Mouse (Mus musculus) thymus, adult 2 months (tissue): ENCODE results near the gene St3gal6. TPM values are rescaled to one million over a fixed set of nuclear protein-coding genes. Genes with fewer than 3 reads are reported as not detected.
A peak's percentile ranks its signal among the peaks of the same experiment; 100 is the strongest.

ENCODE experiments used
- DNase-seq: peaks from one replicate; pipeline ENCODE4 v3.0.0; 2021
- H3K27ac ChIP-seq: fragments of 200-500 bp; 2 replicates; pipeline ENCODE4 v1.5.1; 2012; ENCODE audit warnings: low read length, control low read depth; ENCODE audit not compliant: control insufficient read depth, insufficient read depth
- H3K27me3 ChIP-seq: fragments of 200-500 bp; 2 replicates; pipeline ENCODE4 v1.6.1; 2012; ENCODE audit warnings: mild to moderate bottlenecking, low read length, moderate library complexity, mixed read lengths; ENCODE audit not compliant: control insufficient read depth, insufficient read depth
- H3K36me3 ChIP-seq: fragments of 200-500 bp; 2 replicates; pipeline ENCODE4 v1.6.1; 2012; ENCODE audit warnings: mild to moderate bottlenecking, low read length, moderate library complexity; ENCODE audit not compliant: control insufficient read depth, insufficient read depth
- H3K4me1 ChIP-seq: fragments of 200-500 bp; replicated peaks from 2 replicates; pipeline ENCODE4 v1.6.1; 2012; ENCODE audit warnings: low read length; ENCODE audit not compliant: control insufficient read depth, insufficient read depth
- H3K4me3 ChIP-seq: fragments of 200-500 bp; 2 replicates; pipeline ENCODE4 v1.5.1; 2012; ENCODE audit warnings: mild to moderate bottlenecking, low read length, control low read depth, moderate library complexity; ENCODE audit not compliant: control insufficient read depth, insufficient read depth
- CTCF ChIP-seq: fragments of 200-500 bp; IDR thresholded peaks from 2 replicates; pipeline ENCODE4 v1.5.1; 2012; ENCODE audit warnings: mild to moderate bottlenecking, control low read depth, low read length, moderate library complexity, borderline replicate concordance; ENCODE audit not compliant: control insufficient read depth, poor library complexity, insufficient read depth; ENCODE audit errors: extremely low read depth
- POLR2A ChIP-seq: fragments of 200-500 bp; IDR thresholded peaks from 2 replicates; pipeline ENCODE4 v1.6.1; 2012; ENCODE audit warnings: mild to moderate bottlenecking, low read length, control low read depth, moderate library complexity; ENCODE audit not compliant: control insufficient read depth, poor library complexity, insufficient read depth; ENCODE audit errors: extremely low read depth
- WGBS: fragments of 180-500 bp; shearing (Covaris S2); methylation state at CpG from one replicate; pipeline ENCODE4 v1.1.7; 2018; 5-methylcytosine and 5-hydroxymethylcytosine counted together
- polyA plus RNA-seq: library from polyadenylated mRNA; depleted of rRNA; stranded (reverse); fragments of >200 nt; gene quantifications from 2 replicates; pipeline ENCODE4 v1.2.3, GENCODE M21; 2012

St3gal6 gene
- polyA plus RNA-seq, 1 experiment = 21.8 TPM

DNA sequence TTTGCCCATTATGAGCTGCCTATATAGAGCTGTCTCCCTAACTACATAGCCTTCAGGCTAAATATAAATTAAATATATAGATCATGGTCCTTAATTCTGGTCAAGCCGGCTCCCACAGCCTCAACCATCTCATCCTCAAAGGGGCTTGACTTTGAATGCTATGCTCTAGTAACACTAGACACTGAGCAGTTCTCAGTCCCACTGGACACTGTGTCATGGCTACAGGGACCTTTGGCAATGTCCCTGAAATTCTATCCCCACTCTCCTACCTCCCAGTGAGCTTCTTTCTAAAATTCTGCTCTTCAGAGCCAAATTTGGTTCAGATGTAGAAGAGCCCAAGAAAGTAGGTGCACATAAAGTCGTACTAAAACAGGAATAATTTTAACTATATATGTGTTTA lies 7.9 kb downstream of the St3gal6 start:
- peaks cover 10% of the 10 kb centered on the region for H3K4me1 ChIP-seq
- DNase-seq = no peak
- no peak overlapping the region for H3K4me3 ChIP-seq
- H3K36me3 ChIP-seq = no peaks in the 10 kb centered on the region
- TF ChIP-seq CTCF (no peak), POLR2A (no peak)
- WGBS = 95% methylated on average over 2 of the region's 2 CpGs
- no peaks in the 10 kb centered on the region; the same call in 1 of the 2 replicates for H3K27me3 ChIP-seq
- no peak overlapping the region for H3K27ac ChIP-seq

- 79% methylated on average over 9 of the region's 9 CpGs for WGBS
- no peak overlapping the region for H3K4me3 ChIP-seq
- no peaks in the 10 kb centered on the region for H3K36me3 ChIP-seq
- peaks cover 8% of the 10 kb centered on the region for H3K4me1 ChIP-seq
- peak; percentile 65 for DNase-seq
- H3K27me3 ChIP-seq = no peaks in the 10 kb centered on the region
- H3K27ac ChIP-seq = no peak overlapping the region
- peak; percentile 57; the same call in 1 of the 2 replicates for TF ChIP-seq CTCF
- no peak for TF ChIP-seq POLR2A
Observed at GRCm38 (mm10) chr16:58514565-58514964, 9.5 kb downstream of the St3gal6 start.

- Histone ChIP-seq H3K36me3 (no peaks in the 10 kb centered on the region), H3K27me3 (no peaks in the 10 kb centered on the region), H3K4me3 (no peak overlapping the region), H3K27ac (no peak overlapping the region), H3K4me1 (peaks cover 5% of the 10 kb centered on the region)
- TF ChIP-seq POLR2A = no peak
- no peak for TF ChIP-seq CTCF
- no peak for DNase-seq
- 60% methylated on average over 6 of the region's 6 CpGs for WGBS
Observed at GRCm38 (mm10) chr16:58513755-58514154, 10.3 kb downstream of the St3gal6 start.

DNA sequence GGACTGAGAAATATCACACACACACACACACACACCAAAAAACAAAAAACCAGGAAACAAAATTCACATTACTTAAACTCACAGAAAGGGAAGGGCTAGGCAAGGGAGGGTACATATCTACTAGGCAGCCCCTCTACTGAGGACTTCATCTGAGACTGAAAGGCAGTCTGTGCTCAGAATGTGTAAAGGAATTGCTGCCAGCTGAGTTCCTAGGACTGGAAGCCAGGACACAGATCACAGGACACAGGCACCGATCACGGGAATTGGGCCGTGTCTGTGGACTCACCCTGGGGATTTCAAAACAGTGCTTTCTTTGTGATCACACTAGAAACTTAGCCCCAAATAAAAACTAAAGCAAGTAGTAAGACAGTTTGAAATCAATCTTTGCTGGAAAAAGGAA lies 11.2 kb downstream of the St3gal6 start:
- peaks cover 7% of the 10 kb centered on the region for H3K4me1 ChIP-seq
- no peak for TF ChIP-seq CTCF
- TF ChIP-seq POLR2A = no peak
- DNase-seq = no peak
- H3K27ac ChIP-seq = no peak overlapping the region
- H3K36me3 ChIP-seq = no peaks in the 10 kb centered on the region
- 92% methylated on average over 3 of the region's 3 CpGs for WGBS
- H3K27me3 ChIP-seq = no peaks in the 10 kb centered on the region
- no peak overlapping the region for H3K4me3 ChIP-seq

DNA sequence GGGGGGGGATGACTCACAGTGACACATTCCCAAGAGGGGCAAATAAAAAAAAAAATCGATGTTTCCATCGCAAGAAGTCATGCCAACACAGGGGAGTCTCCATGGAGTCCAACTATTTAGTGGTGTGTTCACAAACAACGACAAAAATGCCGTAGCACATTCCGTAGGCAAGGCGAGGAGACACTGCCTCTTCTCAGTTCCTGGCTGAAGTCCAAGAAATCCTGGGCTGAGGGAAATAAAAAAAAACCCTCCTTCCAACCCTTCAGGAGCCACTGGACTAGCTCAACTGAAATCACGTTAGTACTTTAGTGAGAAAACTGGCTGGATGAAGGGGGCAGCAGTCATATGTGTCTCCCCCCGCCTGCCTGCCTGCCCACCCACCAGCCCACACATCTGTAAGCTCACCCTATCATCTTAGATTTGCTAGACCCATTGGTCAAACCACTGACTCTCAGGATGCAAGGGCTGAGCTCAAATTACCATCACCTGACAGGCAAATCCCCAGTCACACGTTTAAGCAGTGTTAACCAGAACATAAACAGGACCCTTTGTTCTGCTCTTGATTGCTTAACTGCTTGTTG lies 11.8 kb downstream of the St3gal6 start:
- Histone ChIP-seq H3K4me3 (no peak overlapping the region), H3K27ac (no peak overlapping the region), H3K4me1 (peaks cover 10% of the 10 kb centered on the region), H3K27me3 (no peaks in the 10 kb centered on the region), H3K36me3 (no peaks in the 10 kb centered on the region)
- no peak for DNase-seq
- TF ChIP-seq POLR2A = no peak
- no peak for TF ChIP-seq CTCF
- 84% methylated on average over 9 of the region's 9 CpGs for WGBS

DNA sequence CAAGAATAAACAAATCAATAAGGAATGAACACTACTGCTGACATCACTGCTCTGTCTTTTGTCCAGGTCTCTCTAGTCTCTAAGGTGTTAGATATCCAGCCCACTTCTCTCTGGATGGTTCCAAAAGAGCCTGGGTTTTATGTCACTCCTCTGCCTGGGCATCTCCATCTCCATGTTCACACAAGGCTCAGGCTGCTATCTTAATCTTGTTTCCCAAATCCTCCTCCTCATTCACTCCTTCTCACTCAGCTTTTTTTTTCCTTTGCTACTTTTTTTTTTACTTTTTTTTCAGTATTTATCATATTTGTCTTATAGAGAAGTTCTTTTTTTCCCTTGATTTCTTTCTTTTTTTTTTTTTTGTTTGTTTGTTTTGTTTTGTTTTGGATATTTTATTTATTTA lies 19.1 kb downstream of the St3gal6 start:
- TF ChIP-seq POLR2A (no peak), CTCF (no peak)
- Histone ChIP-seq H3K27ac (no peak overlapping the region), H3K4me3 (no peak overlapping the region), H3K4me1 (peaks cover 26% of the 10 kb centered on the region), H3K27me3 (no peaks in the 10 kb centered on the region), H3K36me3 (no peaks in the 10 kb centered on the region)
- DNase-seq = no peak

DNA sequence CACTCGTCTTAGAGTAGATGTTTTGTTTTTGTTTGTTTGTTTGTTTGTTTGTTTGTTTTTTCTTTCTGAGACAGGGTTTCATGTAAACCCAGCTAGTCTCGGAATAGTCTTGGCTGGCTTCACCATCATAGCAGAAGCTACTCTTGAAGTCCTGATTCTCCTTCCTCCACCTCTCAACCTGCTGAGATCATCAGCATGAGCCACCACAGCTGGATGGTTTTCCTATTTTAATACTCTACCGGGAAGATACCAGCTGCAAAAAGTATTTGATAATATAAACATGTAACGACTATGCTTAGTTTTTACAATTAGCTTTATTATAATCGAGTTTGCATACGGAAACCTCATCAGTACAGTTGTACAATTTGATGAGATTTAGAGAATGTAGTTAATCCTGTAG lies 21.5 kb downstream of the St3gal6 start:
- Histone ChIP-seq H3K27me3 (no peaks in the 10 kb centered on the region), H3K4me1 (peaks cover 32% of the 10 kb centered on the region), H3K36me3 (no peaks in the 10 kb centered on the region), H3K4me3 (no peak overlapping the region), H3K27ac (peak overlapping the region; percentile 51; the same call in 1 of the 2 replicates)
- WGBS = 75% methylated on average over 6 of the region's 6 CpGs
- no peak for DNase-seq
- TF ChIP-seq POLR2A (no peak), CTCF (no peak)
